Mouse (Mus musculus) urinary bladder, postnatal 10 days (tissue): ENCODE measurements around the gene Gpat2.

ENCODE experiments used
- DNase-seq: peaks from one replicate; pipeline ENCODE4 v3.0.0; 2022; ENCODE audit warnings: low spot score

The Gpat2 gene

DNA sequence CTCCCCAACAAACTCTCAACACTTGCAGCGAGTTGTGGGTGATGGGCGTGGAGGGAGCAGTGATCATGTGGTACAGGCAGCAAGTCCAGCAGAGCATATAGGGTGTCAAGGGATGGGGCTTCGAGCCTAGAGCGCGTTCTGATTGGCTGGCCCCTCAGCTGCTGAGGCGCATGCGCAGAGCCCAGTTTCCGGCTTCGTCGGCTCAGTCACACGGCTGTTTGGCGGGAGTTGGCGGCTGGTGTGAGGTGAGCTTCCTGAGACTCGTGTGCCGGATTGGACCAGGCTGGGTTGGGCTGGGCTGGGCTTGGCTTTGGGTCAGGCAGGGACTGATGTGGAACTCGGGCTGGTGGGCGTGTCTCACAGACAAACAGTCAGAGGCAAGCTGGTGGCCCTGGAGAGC is at the start of gene Gpat2:
Gene Gpat2, plus strand, starts transcription at position 223 of the 400 bp plus-strand sequence.
- no peak for DNase-seq

DNA sequence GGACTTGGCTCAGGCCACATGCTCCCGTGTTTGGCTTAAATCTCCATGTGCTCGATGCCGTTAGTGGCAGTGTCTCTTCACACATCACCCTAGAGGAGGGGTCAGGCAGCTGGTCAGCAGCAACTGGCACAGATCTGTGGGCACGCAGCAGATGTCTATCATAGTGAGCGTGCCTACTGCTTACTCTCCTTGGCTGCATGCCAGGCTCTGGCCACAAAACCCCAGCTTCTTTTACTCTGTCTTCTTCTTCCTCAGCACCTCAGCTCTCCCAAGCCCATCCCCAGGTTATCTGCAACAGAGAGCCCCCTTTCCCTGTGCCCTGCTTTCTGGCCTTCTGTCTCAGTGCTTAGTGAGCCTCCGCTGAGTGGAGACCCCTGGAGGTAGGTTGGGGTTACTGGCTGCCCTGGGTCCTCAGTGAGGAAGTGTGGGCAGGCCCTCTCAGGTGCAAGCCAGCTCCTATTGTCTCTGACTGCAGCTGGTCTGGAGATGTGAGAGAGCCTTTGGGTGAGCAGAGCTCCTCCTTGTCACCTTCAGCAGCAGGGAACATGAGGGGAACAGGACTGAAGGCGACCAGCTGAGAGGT is 49.1 kb upstream of the Gpat2 start:
- DNase-seq: no peak

DNA sequence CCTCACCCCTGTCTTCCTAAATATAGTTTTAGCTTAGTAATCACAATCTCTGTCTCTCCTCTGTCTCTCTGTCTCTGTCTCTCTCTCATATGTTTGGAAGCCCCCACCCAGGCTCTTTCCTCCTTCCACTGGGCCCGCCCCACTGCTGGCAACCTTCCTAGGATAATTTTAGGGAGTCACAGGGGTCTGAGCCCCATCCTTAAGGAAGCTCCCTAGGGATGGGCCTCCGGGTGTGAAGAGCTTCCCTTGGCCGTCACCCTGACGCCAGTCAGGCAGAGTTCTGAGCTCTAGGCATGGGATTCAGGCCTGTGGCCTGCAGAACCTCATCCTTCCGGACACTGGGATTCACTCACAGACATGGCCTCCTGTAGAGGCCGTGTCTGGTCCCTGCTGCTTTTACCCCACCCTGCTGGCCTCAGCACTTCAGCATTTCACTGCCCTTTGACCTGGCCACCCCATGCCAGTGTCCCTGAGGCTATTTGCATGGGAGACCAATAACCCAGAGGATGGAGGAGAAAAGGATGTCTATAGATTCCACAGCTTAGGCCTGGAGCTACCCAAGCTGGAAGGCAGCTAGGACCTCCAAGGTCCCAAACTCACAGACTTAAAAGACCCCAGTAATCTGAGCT is 48.5 kb upstream of the Gpat2 start:
- DNase-seq: no peak

DNA sequence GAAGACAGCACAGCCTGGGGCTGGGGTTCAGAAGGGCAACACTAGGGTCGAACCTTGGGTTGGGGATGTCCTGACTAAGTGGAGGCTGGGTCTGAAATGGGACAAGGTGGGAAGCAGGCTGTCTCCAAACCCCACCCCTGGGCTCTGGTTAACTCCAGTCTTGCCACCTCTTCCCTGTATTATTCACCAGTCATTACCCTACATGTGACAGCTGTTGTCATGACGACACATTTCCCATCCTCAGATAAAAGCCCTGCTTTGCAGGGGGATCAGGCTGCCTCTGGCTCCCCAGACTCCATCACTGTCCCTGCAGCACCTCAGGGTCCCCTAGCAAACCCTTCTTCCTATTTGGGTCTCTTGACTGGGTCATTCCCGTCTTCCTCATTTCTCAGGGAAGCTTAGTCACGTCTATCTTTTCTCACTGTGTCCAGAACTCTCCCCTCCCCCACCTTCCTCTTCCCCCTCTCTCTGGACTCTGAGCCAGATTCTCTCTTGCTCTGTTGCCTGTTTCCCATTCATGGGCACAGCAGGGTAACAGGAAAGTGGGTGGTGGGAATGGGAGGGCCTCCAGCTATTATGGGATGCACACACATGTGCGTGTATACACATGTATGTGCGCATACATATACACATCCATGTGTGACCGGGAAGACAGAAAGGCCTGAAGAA is 46.9 kb upstream of the Gpat2 start:
- no peak for DNase-seq

DNA sequence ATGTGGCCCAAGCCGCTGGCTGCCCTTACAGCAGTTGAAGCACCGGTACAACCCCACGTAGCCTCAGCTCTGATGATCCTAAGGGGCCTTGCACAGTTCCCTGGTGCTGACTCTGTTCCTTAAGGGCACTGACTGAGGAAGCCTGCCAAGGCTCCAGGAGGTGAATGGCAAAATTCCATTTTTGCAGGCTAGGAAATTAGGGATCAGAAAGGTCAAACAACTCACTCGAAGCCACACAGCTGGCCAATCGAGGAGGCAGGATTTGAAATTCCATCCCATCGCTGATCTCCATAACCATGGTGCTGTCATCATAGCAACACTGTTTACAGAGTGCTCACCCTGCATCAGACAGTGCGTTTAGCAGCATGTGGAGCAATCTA is 46.4 kb upstream of the Gpat2 start:
- DNase-seq: no peak

DNA sequence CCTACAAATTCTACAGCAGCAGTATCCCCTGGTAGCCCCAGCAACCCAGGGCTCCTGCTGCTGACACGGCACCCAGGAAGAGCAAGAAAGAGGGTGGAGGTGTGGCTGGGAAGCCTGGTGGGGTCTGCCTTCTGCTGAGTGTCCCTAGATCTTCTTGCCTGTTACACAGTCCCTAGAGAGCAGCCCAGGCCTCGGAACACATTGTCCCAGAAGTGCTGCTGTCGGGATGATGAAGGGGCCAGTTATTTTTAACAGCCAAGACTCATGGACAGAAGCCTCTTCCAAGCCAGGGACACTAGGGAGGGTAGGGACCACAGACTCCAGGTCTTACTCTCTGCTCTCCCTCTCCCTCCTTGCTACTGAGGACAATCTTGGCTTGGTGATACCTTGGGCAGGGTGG is 45.7 kb upstream of the Gpat2 start:
- DNase-seq: no peak

DNA sequence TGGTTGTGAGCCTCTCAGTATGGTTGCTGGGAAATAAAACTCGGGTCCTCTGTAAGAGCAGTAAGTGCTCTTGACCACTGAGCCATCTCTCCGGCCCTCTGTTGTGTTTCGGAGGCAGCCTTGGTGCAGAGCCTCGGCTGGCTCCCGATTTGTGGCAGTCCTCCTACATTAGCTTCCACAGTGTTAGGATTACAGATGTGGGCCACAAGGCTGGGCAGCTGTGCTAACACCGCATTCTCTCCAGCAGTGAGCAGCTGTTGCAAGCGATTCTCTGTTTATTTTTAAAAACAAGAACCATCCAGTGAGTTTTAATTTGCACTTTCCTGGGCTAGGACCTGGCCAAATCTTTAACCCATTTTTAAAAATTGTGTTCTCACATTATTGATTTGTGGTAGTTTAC is 41.1 kb upstream of the Gpat2 start:
- DNase-seq: no peak

DNA sequence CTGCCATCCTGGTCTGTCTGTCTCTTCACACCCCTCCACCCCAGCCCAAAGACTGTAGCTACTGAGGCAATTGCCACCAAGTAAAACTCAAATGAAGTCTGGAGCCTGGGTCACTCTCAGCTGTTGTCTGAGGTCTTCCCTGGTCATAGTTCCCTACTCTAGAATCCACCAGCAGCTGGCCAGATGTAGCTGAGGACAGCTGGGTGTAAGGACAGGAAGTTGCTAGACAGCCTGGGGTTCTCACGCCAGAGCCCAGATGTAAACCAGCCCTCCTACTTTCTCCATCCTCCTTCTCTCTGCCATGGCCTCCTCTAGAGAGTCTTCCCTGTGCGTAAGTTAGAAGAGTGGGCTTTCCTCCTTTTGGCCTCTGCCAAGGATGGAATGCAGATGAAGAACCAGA is 37.5 kb upstream of the Gpat2 start:
- no peak for DNase-seq

DNA sequence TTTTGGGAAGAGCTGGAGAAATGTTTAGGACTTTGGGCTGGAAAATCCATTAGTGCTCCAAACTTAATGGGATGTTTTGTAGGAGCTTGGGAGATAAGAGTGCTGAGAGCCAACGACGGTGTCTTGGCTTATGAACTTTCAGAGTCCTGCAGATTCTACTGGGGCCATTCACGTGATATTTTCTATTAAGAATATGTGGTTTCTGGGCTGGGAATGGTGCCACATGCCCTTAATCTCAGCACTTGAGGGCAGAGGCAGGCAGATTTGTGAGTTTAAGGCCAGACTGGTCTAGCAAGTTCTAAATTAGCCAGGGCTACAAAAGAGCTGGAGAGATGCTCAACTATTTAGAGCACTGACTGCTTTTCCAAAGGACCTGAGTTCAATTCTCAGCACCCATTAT is 34.6 kb upstream of the Gpat2 start:
- no peak for DNase-seq

DNA sequence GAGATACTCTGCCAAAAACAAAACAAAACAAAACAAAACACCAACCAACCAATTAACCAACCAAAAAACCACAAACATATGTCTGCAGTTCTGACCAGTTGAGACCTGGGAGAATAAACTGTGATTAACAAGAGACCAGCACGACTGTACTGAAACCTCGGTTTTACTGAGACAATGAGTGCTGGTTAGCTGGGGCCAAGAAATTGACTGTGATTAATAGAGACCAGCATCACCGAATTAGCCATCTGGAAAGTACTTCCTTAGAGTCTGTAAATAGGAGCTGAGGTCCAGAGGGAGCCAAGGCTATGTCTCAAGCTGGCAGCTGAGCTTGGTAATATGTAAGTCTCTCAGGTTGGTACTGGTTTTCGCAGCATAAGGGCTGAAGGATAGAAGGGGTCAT is 34.2 kb upstream of the Gpat2 start:
- no peak for DNase-seq

DNA sequence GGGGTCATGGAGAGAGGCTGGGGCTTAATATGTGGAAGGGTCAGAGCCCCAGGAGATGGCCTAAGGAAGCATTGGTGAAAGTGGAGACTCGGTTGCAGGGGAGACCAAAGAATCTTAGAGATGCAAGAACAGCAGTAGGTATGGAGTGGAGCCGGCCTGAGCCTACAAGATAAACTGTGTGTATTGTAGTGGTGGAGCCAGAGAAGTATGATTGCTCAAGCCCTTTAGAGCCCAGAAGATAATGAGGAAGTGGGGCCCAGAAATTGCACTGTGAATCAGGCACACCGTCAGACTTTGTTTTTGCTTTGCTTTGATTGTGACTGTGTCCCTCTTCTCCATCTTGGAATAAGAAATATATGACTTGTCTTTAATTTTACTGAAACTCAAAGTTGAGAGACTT is 33.7 kb upstream of the Gpat2 start:
- no peak for DNase-seq

DNA sequence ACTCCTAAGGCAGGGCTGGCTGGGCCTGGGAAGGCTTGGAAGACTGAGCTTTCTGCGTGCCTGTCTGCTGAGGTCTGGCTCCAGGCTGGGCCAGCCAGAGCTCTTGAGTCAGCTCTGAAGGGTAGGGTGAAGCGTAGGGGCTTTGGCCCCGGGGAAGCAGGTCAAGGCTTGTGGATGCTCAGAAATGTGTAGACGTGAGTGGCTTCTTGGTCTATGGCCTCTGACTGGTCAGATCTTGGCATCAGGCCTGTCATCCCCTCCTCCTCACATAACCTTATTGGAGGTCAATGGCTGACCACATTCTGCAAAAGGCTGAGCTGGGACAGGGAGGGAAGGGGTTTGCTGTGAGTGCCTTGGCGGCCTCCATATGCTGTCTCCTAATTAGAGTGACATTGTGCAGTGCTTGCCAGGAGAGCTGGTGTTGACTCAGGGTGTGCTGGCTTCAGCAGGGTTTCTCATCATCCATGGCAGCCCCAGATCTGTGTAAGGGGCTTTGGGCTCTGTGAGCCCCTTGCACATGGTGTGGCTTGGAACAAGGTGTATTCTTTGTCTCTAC is 30.3 kb upstream of the Gpat2 start:
- no peak for DNase-seq

DNA sequence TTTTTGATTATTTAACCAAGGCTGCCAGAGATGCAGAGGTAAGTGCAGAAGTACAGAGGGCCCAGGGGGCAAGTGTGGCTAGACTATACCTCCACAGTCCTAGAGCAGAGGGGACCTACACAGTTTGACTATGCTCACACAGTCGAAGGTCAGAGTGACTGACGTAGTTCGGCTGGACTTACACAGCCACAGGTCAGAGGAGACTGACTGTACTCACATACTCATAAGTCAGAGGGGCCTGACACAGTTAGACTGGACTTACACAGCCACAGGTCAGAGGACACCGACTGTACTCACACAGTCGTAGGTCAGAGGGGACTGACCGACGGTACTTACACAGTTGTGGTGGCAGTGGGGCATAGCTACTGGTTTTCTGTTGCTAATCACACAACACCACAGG is 26.3 kb upstream of the Gpat2 start:
- DNase-seq: no peak

DNA sequence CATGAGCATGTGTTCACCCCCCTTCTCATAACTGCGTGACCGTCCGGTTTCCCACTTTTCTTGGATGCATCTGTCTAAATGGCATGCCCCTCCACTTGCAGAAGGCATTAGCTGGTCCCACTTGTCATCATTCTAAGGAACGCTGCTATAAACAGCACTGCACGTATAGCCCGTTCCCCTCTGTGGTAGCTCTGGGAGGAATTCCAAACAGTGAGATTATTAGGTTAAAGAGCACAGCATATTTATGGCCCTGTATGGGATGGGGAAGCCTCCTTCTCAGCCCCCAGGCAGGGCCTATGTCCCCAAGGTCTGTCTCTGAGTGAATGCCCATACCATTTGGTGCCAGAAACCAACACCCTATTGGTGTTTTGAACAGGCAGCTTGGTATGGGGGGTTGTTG is 13.9 kb upstream of the Gpat2 start:
- no peak for DNase-seq

DNA sequence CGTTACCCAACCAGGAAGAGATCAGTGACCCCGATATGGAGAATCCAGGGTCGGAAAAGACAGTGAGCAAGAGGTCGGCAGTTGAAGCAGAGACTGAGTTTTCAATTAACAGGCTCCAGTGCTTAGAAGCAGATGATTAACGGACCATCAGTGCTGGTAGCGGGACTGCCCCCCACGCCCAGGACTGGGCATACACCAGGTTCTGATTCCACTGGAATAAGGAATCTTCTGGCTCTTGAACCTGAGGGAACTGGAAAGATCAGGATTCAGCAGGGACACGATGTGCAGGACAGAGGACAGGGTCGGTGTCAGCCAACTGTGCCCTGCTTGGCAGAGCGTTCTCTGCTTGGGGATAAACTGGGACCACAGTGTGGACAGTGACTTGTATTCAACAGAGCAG is 9.2 kb upstream of the Gpat2 start:
- DNase-seq: no peak

DNA sequence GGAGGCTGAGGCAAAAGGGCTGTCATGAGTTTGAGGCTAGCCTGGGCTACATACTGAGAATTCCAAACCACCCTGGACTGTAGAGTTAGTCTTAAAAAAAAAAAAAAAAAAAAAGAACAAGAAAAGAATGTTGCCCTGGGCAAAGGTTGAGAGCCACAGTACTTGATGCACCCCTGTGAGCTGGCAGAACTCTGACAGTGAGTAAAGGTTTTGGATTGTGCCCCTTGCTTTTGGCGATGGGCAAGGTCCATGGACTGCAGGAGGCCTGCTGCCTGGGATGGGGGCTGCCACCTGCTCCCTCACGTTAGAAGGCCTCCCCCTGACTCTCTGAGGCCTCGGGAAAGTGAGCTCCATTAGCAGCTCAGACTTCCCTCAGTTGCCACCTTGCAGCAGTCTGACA is 8.3 kb upstream of the Gpat2 start:
- DNase-seq: no peak

DNA sequence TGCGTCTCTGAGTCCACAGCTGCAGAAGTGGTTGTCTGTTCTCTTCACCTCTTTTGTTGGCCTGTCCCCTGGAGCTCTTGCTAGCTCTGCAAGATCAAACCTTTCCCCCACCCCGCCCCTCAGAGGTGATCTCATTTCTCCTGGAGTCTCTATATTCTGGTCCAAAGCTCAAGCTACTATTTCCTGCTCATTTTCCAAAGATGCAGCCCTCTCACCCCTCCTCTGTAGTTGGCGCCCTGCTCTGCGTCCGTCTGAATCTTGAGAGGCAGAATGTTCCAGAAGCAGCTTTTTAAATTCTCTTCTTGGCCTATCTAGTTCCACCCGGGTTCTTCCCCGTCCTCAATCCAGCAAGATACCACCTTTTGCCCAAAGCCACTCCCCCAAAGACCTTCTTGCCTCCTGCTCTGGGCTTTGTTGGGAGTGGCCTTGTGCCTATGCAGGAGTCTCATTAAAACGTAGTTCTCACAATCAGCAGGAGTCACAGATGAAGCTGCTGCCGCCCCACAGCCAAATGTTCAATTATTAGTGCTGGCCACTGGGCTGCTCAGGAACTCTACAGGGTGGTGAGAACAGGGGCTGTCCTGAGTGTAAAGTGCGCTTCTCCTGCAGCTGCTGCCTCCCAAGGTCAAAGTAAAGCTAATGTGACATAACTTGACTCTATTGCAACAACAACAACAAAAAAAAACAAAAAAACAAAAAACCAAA is 6.6 kb upstream of the Gpat2 start:
- no peak for DNase-seq

DNA sequence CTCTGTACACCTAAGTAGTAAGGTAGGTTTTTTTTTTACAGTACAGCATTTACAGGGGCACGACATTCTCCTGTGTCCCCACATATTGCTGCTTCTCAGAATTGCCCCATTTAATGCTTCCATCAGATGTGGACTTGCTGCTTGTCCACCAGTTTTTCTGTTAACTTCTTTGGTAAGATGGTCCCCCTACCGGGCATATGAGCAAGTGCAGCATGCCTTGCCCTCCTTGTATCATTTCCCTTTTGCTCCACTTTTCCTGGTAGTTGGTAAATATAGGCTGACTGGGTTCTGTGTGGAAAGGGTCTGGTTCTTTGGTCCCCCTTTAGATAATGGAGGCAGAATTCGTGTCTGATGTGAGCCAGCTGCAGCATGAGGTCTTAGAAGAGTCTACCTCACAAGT is 5.2 kb downstream of the Gpat2 start:
- no peak for DNase-seq

DNA sequence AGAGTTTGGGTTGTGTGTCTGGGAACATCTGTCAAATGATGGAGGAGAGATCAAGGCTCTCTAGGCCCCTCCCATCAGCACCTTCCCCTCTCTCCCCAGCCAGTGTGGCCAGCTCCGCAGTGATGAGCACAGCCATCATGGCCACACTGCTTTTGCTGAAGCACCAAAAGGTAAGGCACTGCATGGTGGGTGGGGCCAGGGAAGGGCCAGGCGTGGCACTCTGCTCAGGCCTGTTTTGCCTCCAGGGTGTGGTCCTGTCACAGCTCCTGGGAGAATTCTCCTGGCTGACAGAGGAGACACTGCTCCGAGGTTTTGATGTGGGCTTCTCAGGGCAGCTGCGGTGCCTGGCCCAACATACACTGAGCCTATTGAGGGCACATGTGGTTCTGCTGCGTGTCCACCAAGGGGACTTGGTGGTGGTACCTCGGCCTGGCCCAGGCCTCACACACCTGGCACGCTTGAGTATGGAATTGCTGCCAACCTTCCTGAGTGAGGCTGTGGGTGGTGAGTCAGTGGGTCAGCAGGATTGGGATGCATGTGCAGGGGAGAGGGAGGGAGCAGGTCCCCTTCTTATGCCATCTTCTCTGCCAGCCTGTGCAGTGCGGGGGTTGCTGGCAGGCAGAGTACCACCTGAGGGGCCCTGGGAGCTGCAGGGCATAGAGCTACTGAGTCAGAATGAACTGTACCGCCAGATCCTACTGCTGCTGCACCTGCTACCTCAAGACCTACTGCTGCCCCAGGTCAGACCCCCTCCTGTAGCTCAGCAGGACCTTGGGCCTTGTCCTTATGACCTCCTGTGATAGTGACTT is 8.7 kb downstream of the Gpat2 start:
- DNase-seq: no peak

DNA sequence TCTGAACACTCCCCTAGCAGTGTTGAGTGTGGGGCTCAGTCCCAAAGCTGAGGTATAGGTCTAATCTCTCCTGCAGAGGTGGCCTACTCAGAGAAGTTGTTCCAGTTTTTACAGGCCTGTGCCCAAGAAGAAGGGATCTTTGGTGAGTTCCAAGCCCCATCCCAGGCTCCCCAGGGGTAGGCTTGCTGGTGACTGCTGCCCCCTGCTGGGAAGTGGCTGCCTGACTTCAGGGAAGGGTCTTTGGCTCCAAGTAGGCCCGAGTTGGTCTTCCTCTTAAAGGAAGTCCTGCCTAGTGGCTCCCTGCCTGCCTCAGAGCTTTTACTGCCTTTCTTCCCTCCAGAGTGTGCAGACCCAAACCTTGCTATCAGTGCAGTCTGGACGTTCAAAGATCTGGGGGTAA is 10.1 kb downstream of the Gpat2 start:
- DNase-seq: no peak

DNA sequence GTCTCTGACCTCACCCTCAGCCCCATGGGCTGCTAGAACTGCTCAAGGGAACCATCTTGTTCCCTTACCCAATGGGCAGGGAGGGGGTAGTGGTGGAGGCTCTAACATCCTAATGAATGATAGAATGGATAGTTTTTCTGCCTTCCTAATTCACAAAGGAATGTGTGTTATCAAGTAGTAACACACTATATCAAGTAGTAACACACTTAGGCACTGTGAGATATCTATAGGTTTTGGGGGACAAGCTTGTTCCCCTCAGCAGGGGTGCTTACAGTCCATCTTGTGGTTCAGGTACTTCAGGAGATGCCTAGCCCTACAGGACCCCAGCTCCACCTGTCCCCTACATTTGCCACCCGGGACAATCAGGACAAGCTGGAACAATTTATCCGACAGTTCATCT is 10.6 kb downstream of the Gpat2 start:
- no peak for DNase-seq

DNA sequence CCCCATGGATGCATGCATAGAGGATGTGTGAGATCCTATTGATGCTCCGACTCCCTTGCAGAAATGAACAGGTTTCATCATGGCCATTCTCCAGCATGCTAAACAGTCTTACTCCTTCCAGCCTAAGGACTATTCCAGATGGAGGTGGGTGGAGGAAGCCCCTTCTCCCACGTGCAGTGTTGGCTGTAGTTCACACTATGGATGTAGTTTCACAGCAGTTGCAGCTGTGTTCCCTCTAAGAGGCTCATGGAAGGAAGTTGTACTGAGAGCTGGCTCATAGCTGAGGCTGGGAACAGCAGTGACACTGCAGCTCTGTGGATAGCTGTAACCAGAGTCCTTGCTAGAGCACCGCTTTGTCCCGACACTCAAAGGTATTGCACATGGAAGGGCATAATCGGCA is 12.7 kb downstream of the Gpat2 start:
- no peak for DNase-seq
